Mouse (Mus musculus): ENCODE results near the gene Fxyd6. TPM values are rescaled to one million over a fixed set of nuclear protein-coding genes. Genes with fewer than 3 reads are reported as not detected.

Fxyd6 gene
- total and polyA plus RNA-seq, 3 experiments, result 0.08 TPM; not detected in 2

DNA sequence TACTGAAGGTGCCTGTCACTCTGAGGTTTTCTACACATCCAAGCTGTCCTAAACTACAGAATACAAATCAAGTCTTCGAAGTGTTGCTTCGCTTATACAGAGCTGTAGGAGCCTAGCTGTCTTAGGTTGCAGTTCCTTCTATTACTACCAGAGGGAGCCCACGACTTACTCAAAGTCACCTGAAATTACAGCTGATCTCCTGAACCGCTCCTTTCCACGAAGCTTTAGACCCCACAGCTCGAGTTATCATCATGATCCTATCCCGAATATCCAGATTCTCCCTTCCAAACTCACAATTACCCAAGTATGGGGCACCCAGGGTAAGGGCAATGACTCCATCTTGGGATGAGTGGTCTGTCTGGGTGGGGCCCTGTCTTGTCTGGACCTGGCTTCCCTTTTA, 41.8 kb downstream of the Fxyd6 start:
- Histone ChIP-seq H3K4me1 (ENCODE audit: control insufficient read depth in 1 of 2, insufficient read depth in 2 of 2) (peaks cover 5 to 22% of the 10 kb centered on the region in 2 experiments), H3K9ac (ENCODE audit: insufficient read depth, low read depth) (no peak overlapping the region; the same call in 1 of the 2 replicates), H3K27ac (ENCODE audit: insufficient read depth, low read depth) (no peak overlapping the region), H3K9me3 (replicated peaks; ENCODE audit: low read length) (no peaks in the 10 kb centered on the region), H3K4me2 (ENCODE audit: insufficient read depth, low read depth, poor library complexity, severe bottlenecking) (peak overlapping the region; percentile 72), H3K36me3 (replicated peaks in 1 of 2; ENCODE audit: control insufficient read depth in 1 of 2, insufficient read depth in 1 of 2, low read length in 1 of 2) (no peaks in the 10 kb centered on the region), H3K27me3 (replicated peaks) (peaks cover 16% of the 10 kb centered on the region), H3K79me2 (replicated peaks; ENCODE audit: control insufficient read depth, extremely low read depth, insufficient read depth, poor library complexity, severe bottlenecking) (no peaks in the 10 kb centered on the region), H3K4me3 (replicated peaks in 1 of 3; ENCODE audit: low read depth in 2 of 3, low read length in 2 of 3, poor library complexity in 1 of 3) (no peak overlapping the region)
- peak; percentile 75 for DNase-seq (ENCODE audit: extremely low read depth)
- dilution Hi-C loops (cut with MboI; ENCODE audit: extremely low pct_ligation_motif_present, extremely low pct_unique_long_range_greater_than_20kb, low sequenced_read_pairs) (no loop called here), in situ Hi-C loops (cut with MboI; ENCODE audit: low pct_ligation_motif_present, low pct_unique_long_range_greater_than_20kb, low sequenced_read_pairs) (loop anchor here (10.0 kb wide), 1 partner anchor 333 kb away; no protein-coding TSS in a partner anchor)
- TF ChIP-seq JUND (conservative IDR thresholded peaks at IDR 0.05; ENCODE audit: low read depth, low read length), result no peak
- no peak for TF ChIP-seq ZMIZ1 (IDR thresholded peaks at IDR 0.05; ENCODE audit: low read depth, low read length)
- TF ChIP-seq CTCF (conservative IDR thresholded peaks at IDR 0.05 in 1 of 2, IDR thresholded peaks at IDR 0.05 in 1 of 2; ENCODE audit: low read depth in 2 of 2, low read length in 2 of 2), result peak; percentile 67 to 94; a peak in 3 of 4 replicates
- peak; percentile 90 for TF ChIP-seq SMC3 (IDR thresholded peaks at IDR 0.05; ENCODE audit: low read depth, low read length)
- TF ChIP-seq KAT2A (IDR thresholded peaks at IDR 0.05; ENCODE audit: insufficient replicate concordance, low read length), result no peak
- no peak for TF ChIP-seq CHD1 (IDR thresholded peaks at IDR 0.05; ENCODE audit: low read depth, low read length)
- TF ChIP-seq SIN3A (IDR thresholded peaks at IDR 0.05; ENCODE audit: low read length), result peak; percentile 57; the same call in 1 of the 2 replicates
- TF ChIP-seq ZNF384 (IDR thresholded peaks at IDR 0.05; ENCODE audit: low read depth, low read length), result no peak
- 0 out of 2 replicates have a peak, but pooled peaks have one; percentile 3 for TF ChIP-seq TCF12 (IDR thresholded peaks at IDR 0.05; ENCODE audit: low read depth, low read length)
- TF ChIP-seq RAD21 (IDR thresholded peaks at IDR 0.05; ENCODE audit: low read depth, low read length), result peak; percentile 91
- peak; percentile 43; the same call in 1 of the 2 replicates for TF ChIP-seq IRF4 (IDR thresholded peaks at IDR 0.05; ENCODE audit: low read depth, low read length)
- TF ChIP-seq ZC3H11A (IDR thresholded peaks at IDR 0.05; ENCODE audit: low read depth, low read length), result peak; percentile 71

- dilution Hi-C loops (cut with MboI; ENCODE audit: extremely low pct_ligation_motif_present, extremely low pct_unique_long_range_greater_than_20kb, low sequenced_read_pairs), result no loop called here
- Histone ChIP-seq H3K9ac (ENCODE audit: insufficient read depth, low read depth) (no peak overlapping the region; the same call in 1 of the 2 replicates), H3K27me3 (replicated peaks) (peaks cover 14% of the 10 kb centered on the region), H3K79me2 (replicated peaks; ENCODE audit: control insufficient read depth, extremely low read depth, insufficient read depth, poor library complexity, severe bottlenecking) (no peaks in the 10 kb centered on the region), H3K9me3 (replicated peaks; ENCODE audit: low read length) (no peaks in the 10 kb centered on the region), H3K36me3 (replicated peaks in 1 of 2; ENCODE audit: control insufficient read depth in 1 of 2, insufficient read depth in 1 of 2, low read length in 1 of 2) (no peaks in the 10 kb centered on the region), H3K4me1 (ENCODE audit: control insufficient read depth in 1 of 2, insufficient read depth in 2 of 2) (peaks cover 6 to 24% of the 10 kb centered on the region in 2 experiments), H3K4me3 (replicated peaks in 1 of 3; ENCODE audit: low read depth in 2 of 3, low read length in 2 of 3, poor library complexity in 1 of 3) (no peak overlapping the region), H3K4me2 (ENCODE audit: insufficient read depth, low read depth, poor library complexity, severe bottlenecking) (peak overlapping the region; percentile 72), H3K27ac (ENCODE audit: insufficient read depth, low read depth) (no peak overlapping the region)
- TF ChIP-seq CTCF (conservative IDR thresholded peaks at IDR 0.05 in 1 of 2, IDR thresholded peaks at IDR 0.05 in 1 of 2; ENCODE audit: low read depth in 2 of 2, low read length in 2 of 2) (peak; percentile 76 to 90), HCFC1 (IDR thresholded peaks at IDR 0.05; ENCODE audit: low read depth, low read length) (no peak), SMC3 (IDR thresholded peaks at IDR 0.05; ENCODE audit: low read depth, low read length) (peak; percentile 22), RAD21 (IDR thresholded peaks at IDR 0.05; ENCODE audit: low read depth, low read length) (peak; percentile 37)
- in situ Hi-C loops (cut with MboI; ENCODE audit: low pct_ligation_motif_present, low pct_unique_long_range_greater_than_20kb, low sequenced_read_pairs), result loop anchor here (10.0 kb wide), 1 partner anchor 333 kb away; no protein-coding TSS in a partner anchor
- DNase-seq (ENCODE audit: extremely low read depth), result peak; percentile 87
These were observed 42.3 kb downstream of the Fxyd6 start for GRCm38 (mm10) chr9:45412287-45412686.

Measured in CH12.LX (cell line).